Mouse (Mus musculus) layer of hippocampus, postnatal 10 days (tissue): ENCODE data around the gene Nes. TPM values are rescaled to one million over a fixed set of nuclear protein-coding genes. Genes with fewer than 3 reads are reported as not detected.

Source experiments
- DNase-seq, 2 experiments: peaks; one replicate each; pipeline ENCODE4 v3.0.0; 2021; ENCODE audit warnings: low spot score in 2 of 2
- long read RNA-seq: library from polyadenylated mRNA; stranded (forward); transcript quantifications from one replicate; pipeline ENCODE4 v2.0.0, GENCODE M21; 2023
- total RNA-seq, 2 experiments: library from RNA; stranded (reverse); gene quantifications; 2 replicates each; pipeline ENCODE4 v1.2.3; 2021

Nes gene
- 10 to 100 TPM; 14.7 to 18.5 TPM for total RNA-seq
- long read RNA-seq, full-length matches to known transcripts = 1 of 6 reads
- long read RNA-seq, partial matches to known transcripts = 5 of 6 reads
- long read RNA-seq, other reads (novel, unspliced or antisense) = 0 of 6 reads

DNA sequence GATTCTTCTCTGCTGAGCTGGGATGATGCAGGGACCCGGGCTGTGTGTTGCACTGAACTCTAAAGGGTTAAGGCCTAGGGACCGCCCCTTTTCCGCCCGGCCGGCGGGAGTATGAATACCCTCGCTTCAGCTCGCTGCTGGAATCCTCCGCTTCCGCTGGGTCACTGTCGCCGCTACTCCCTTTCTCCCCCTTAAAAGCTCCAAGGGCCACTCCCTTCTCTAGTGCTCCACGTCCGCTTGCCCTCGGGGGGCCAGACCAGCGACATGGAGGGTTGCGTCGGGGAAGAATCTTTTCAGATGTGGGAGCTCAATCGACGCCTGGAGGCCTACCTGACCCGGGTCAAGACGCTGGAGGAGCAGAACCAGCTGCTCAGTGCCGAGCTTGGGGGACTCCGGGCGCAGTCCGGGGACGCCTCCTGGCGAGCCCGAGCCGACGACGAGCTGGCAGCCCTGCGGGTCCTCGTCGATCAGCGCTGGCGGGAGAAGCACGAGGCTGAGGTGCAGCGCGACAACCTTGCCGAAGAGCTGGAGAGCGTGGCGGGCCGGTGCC, at the start of gene Nes:
TSS of gene Nes (plus strand) at position 140 of the 550 bp plus-strand sequence.
- DNase-seq = peak in 1 of 2 experiments; percentile 66

DNA sequence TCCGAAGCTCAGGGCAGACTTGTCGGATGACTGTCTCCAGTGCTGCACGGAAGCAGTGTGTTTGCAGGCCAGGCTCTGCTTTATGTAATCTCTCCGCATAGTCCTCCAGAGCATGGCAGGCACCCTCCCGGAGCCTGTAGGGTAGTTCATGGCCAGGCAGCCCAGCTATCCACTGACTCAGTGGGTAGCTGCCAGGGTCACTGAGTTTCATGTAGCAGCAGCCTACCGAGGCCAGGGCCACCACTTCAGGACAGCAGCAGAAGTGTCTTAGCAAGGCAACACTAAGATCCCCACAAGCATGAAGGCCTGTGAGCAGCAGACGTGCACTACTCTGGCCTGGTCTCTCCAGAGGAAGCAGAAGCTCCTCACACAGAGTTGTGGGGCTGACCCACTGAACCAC, 45.9 kb upstream of the Nes start:
- DNase-seq = no peak

DNA sequence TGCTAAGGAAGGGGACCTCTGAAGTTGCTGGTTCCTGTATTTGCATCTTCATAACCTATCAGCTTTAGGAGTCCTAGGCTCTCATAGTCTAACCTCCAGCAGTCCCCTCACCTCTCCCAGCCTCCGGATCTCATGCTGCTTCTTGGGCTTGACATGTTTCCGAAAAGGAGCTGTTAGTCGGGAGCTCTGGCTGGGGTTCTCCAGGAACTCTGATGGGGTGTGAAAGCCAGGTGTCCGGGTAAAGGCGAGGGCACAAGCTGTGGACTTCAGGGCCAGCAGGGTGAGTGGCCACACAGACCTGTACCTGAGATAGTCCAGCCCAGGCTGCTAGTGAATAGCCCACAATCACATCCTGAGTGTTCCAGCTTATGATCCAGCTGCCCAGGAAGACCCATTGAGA, 43.4 kb upstream of the Nes start:
- DNase-seq = no peak

DNA sequence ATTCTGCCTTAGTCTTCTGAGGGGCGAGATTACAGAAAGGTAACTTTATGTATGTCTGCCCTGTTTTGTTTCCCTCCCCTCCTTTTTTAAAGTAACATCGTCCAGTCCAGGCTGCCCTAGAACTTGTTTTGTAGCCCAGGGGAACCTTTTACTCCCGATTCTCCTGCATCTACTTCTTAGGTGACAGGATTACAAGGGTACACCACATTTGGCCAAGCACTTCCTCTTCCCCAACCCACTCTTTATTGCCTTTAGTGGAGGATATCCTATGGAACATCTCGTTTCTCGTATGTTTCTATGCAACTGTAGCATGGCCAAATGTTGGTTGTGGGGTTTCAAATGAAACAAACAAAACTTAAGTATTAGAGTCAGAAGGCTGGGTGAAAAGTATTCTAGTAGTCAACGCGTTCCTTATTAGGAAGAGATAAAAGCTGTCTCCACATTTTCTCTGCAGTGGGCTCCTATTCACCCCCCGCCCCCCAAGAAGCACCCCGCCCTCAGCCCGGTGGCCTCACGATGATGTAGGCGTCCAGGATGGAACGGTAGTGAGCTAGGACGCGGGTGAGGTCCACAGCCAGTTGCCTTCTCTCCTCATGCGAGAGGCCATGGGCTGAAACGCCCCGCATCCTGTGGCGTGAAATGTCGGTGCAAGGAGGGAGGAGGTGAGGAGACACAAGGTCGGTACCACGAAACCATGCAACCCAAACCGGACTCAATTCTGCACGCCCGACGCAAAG, 41.4 kb upstream of the Nes start:
- no peak for DNase-seq

DNA sequence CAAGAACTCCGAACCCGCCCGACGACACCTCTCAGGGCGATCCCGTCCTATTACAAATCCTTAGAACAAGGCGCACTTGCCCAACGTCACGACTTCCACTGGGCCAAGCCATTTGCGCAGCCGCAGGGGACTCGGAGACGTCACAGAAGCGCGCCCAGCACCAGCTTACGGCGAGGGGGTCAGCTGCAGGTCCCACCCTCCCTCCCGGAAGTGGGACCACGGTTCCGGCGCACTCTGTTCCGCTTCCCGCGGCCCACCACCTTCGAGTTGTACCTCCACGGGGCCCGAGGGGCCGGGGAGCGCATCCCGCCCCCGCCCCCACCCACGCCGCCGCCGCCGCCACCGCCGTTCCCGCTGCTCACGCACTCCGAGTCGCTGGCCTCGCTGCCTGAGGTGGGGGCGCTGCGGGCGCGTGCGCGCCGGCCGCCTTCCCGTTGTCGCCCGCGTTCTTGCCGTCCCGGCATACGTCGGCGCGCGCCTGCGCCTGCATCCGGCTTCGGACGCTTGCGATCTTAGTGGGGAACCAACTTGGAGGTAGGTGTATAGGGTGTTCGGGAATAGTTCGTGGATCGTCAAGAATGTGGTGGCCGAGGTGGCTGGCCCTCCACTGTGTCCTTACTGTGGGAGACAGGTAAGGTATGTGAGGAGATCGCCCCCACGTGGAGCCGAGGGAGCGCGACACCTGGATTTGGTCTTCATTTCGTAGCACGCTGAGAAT, 40.6 kb upstream of the Nes start, which contains the start of the genes Isg20l2 and Rrnad1:
TSS of gene Isg20l2 (plus strand) at position 237 of the 718 bp plus-strand sequence.
TSS of gene Rrnad1 (minus strand) at position 640 of the 718 bp plus-strand sequence.
- DNase-seq = peak; percentile 97 to 98

DNA sequence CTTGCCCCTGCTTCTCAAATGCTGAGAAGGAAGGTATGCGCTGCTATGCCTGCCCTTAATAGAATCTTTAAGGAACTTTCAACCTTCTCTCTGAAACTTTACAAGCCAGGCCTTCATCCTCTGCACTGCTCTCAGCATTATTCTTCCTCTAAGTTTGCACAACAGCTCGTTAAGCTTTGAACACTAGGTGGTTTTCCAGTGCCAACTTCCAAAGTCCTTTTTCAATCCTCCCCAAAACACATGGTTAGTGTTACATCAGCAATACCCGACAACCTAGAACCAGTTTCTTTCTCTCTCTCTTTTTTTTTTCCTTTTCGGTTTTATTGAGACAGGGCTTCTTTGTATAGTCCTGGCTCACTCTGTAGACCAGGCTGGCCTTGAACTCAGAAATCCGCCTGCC, 36.9 kb upstream of the Nes start:
- no peak for DNase-seq

DNA sequence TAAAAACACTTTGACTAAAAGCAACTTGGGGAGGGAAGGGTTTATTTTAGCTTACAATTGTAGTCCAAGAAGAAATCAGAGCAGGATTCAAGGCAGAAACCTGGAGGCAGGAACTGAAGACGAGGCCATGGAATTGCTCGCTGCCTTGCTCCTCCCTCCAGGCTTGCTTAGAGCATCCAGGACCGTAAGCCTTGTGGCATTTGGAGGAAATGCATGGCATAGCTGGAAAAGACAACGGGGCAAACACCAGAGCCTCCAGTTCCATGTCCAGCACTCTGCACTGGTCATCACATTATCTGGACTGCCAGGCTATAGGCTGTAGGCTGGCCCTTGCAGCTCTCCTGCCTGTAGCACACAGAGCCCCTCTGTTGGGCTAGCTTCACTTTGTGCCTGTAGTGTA, 36.4 kb upstream of the Nes start:
- no peak for DNase-seq

DNA sequence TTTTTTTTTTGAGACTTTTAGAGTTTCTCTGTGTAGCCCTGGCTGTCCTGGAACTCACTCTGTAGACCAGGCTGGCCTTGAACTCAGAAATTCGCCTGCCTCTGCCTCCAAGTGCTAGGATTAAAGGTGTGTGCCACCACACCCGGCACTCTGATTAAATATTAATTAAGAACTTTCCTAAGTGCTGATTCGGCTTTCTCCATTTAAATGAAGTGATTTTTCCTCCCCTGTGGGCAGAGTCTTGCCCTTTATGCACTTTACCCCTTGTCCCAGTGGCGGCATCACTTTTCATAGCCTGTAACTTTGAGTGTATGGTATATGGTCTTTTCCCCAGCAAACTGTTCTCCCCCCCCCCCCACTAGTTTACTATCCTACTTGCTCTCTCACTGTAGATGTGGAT, 35.7 kb upstream of the Nes start:
- DNase-seq = no peak

DNA sequence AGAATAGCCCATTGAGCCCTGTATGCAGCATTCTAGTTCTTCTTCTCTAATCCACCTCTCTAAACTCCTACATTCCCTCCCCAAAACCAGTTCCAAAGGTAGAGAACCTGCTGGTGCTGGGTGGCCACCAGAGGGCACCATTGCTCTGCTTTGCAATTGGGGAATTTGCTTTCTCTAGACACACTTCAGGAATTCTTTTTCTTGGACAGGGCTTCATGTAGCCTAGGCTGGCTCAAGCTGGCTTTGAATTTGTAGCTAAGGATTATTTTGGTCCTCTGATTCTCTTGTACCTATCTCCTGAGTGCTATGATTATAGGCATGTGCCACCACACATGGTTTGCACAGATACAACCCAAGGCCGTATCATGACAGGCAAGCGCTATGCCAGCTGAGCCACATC, 35.1 kb upstream of the Nes start:
- DNase-seq = peak; percentile 84 to 89

DNA sequence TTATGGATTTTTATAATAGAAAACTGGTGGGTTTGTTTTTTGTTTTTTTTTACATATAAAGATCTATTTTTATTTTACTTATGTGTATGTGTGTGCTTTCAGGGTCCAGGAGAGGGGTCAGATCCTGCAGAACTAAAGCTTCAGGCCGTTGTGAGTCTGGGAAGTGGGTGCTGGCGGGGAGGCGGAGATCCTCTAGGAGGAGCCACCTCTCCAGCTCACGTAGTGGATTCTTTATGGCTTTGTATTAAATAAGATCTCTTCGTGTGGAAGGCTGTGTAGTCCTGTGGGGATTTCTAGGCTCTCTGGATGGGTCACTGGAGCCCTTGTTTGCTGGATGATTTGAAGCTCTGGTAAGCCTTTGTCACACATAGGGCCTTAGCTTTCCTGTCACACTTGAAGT, 30.3 kb upstream of the Nes start:
- no peak for DNase-seq

DNA sequence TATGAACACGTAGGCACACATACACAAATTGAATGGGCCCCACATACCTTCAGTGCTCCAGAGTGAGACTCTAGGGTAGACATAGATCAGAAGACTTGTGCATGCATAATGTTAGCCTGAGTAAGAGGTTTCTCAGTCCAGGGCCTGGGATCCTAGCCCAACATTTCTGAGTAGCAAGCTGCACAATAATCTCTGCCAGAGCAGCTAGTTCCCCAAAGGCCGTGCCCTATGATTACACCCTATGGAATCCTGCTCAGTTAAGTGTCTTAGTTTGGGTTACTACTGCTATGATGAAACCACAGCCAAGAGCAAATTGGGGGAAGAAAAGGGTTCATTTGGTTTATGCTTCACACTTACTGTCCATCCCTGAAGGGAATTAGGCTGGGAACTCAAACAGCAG, 28.4 kb upstream of the Nes start:
- DNase-seq = no peak

DNA sequence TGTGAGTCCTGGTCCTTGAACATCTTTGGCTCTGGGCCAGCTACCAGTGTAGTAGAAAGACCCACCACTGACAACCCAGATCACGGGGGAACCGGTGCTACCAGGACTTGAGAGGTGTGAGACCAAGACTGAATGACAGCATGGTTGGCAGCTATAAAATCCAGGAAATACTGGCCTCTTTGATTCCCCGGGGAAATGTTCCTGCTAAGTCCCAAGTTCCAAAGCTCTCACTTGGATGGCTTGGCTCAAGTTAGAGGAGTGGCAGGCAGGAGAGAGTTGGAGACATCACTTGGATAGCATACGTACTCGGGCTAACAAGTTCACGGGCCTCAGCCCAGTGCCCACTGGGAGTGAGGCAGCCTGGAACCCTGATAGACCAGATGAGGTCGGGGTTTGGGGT, 27.3 kb upstream of the Nes start:
- DNase-seq = no peak

DNA sequence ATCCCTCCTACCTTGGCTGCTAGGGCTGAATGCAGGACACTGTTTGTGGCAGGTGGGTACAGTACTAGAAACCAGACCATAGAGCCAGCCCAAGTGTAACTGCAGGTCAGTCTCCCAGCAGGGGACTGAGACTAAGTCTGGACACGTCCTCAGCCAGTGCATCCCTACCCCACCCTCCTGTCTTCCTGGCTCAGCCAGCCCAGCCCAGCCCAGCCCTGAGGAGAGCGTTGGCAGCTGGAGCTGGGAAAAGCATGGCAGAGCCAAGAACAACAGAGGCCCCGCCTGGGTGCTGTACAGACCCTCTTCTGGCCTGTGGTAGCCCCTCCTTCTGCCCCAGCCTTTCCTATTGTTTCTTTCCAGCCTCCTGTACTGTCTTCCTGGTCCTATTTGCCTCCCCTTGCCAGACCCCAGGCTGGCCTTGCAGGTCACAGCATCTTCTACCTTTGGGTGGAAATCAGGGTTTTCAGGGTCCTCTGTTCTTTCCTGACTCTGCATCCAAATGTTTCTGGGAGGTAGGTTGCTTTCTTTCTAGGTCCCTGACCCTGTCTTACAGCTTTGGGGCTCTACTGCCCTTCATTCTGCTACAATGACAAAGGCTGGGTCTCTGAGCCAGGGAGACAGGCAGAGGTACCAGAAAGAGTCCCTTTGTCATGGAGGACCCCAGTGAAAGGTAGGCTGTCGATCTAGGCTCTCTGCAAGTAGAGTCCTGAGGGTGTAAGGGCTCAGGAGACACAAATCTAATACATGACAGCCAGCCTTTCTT, 25.9 kb upstream of the Nes start:
- no peak for DNase-seq

DNA sequence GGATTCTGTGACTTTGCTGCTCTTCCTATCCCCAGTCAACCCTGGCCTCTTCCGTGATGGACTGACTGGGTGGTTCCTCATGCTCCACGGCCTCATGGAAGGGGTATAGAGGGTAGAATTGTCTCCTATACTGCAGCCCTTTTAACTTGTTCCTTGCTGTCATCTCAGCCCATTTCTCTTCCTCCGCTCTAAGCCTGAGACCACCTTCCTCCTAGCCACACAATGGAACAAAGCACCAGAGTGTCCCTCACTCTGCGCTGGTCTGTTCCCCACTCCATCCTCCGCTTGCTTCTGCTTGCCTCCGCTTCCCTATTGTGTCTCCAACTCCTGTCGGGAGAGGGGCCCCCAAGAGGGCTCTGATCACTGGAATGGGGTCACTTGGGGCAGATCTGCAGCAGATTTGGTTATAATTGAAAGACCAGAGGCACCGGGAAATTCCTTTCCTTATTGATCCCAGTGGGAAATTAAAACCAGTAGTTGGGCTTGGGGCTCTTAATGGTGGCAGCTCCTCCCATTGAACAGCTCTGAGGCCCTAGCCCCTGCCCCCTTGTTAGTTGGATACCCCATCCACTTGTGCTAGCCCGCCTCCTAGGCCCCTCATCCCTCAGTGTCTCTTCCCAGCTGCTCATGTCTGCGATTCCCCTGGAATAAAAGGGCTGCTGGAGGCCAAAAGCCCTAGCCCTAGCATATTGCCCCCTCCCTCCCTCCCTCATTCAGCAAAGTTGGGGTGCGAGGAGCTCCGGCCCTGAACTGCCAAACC, 24.9 kb upstream of the Nes start:
- no peak for DNase-seq

DNA sequence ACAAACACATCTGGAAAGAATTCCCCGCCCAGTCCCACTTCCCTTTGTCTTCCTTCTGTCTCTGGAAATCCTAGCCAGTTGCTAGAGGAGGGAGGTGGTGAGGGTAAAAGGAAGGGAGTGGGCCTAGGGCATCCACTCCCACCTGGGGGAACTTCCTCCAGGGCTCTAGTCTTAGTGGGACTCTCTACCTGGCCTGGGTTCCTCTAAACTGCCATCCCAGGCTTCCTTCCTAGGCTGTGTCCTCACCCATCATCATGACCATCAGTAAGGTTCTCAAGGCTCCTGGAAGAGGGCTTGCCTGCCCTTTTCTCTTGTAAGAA, 24.4 kb upstream of the Nes start:
- no peak for DNase-seq

DNA sequence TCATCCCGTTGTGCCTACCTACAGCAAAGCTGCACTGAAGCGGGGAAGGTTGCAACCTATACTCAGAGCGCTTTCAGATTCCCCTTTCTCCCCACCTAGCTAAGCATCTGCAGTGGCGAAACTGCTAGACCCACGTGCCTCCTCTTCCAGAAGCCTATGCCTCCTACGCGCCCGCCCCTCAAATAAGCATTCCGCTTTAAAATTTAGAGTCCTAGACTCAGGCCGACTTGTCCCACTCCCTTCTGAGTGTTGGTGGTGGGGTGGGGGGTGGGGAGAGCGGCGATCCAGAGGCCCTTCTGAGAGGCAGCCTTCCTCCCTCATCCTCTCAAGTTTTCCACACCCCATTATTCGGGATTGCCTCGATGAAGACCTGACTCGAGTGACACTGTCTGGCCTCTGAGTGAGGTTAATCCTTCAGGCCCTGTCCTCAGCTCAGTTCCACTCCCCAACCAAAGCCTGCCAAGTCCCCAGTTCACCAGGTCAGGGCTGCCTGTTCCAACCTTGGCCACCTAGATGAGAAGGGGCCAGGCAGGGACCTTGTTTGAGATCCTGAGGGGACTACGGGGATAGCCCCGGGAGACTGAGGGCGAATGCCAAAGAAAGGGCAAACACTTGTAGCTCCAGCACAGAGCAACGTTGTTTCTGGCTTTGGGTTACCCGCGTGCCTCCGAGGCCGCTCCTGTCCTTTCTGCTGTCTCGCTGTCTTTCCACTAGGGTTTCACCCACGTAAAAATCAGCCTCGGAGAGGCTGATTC, 23.6 kb upstream of the Nes start:
- no peak for DNase-seq

DNA sequence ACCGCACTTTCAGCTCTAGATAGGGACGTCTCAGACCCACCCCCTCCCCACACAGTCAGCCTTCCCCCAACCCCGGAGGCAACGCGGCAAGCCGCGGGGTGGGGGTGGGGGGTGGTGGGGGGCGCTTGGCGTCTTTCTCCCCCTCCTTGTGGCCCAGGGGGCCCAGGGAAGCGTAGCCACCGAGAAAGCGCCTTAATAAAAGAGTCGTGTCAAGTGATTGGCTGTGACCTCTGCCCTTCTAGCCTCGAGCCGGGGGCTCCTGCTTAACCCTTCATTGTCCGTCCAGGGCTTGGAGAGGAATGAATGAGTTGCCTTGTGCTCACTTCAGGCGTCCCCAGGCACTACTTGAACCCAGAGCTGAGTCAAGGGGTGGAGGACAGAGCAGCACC, 23.1 kb upstream of the Nes start:
- DNase-seq = no peak

DNA sequence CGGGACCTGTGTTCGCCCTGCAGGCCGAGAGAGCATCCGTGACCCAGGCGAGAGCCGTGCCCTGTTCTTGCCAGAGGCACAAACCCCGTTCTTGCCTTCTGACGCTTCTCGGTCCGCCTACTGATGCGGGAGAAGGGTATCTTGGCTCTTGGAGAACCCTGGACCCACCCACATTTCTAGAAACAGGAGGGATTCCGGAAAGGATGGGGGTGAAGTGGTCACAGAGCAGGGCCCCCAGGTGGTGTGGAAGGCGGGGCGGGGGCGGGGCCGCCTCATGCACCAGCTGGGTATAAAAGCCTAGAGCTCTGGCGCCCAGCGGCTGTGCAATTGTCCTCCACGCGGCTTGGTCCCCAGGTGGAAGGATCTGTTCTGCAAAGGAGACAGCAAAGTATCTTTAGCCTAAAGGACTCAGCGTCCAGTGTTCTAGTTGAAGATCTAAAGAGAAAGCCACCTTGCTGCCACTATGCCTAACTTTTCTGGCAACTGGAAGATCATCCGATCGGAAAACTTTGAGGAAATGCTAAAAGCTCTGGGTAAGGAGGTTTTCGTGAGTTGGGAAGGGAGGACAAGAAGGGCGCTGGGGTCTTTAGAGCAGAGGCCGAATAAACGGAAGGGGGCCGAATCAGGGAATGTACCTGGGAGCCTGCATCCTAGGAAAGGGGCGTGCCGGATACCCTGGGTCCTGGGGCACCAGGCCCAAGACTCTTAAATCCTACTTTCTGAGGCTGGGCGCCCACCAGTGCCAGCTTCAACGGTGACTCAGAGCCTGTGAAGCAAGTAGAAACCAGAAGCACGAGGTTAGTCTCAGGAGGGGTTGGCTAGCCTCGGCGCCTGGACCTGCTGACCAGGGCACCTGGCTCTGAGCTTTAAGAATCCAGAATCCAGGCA, 22.3 kb upstream of the Nes start, which contains the start of gene Crabp2:
TSS of gene Crabp2 (plus strand) at position 289 of the 888 bp plus-strand sequence.
- no peak for DNase-seq
